Mouse (Mus musculus): ENCODE results near the gene Otx1.

The Otx1 gene

GRCm38 (mm10) chr11:21999396-22000315, 3.0 kb downstream of the Otx1 start:
- DNase-seq (ENCODE audit: low spot score), result peak; percentile 38

- peak; percentile 43 for DNase-seq (ENCODE audit: low spot score)
These were observed 4.3 kb downstream of the Otx1 start for GRCm38 (mm10) chr11:21998141-21999047.

- peak; percentile 47 for DNase-seq (ENCODE audit: low spot score)
These were observed 5.0 kb downstream of the Otx1 start for GRCm38 (mm10) chr11:21997561-21998140.

GRCm38 (mm10) chr11:21996661-21997560, 5.8 kb downstream of the Otx1 start:
- peak; percentile 69 for DNase-seq (ENCODE audit: low spot score)

GRCm38 (mm10) chr11:21996325-21996647, 6.4 kb downstream of the Otx1 start:
- no peak for DNase-seq (ENCODE audit: low spot score)

- DNase-seq (ENCODE audit: low spot score), result peak; percentile 54
These were observed 7.0 kb downstream of the Otx1 start for GRCm38 (mm10) chr11:21995534-21996324.

GRCm38 (mm10) chr11:21994377-21995370, 8.0 kb downstream of the Otx1 start:
- DNase-seq (ENCODE audit: low spot score), result peak; percentile 43

GRCm38 (mm10) chr11:21993597-21994376, 8.9 kb downstream of the Otx1 start:
- DNase-seq (ENCODE audit: low spot score), result peak; percentile 66

GRCm38 (mm10) chr11:21992761-21993596, 9.7 kb downstream of the Otx1 start:
- DNase-seq (ENCODE audit: low spot score), result peak; percentile 46

GRCm38 (mm10) chr11:21988398-21988946, 14.2 kb downstream of the Otx1 start:
- DNase-seq (ENCODE audit: low spot score), result no peak

GRCm38 (mm10) chr11:21985118-21985517, 17.6 kb downstream of the Otx1 start:
- no peak for DNase-seq (ENCODE audit: low spot score)

- no peak for DNase-seq (ENCODE audit: low spot score)
These were observed 28.6 kb downstream of the Otx1 start for GRCm38 (mm10) chr11:21974005-21974531.

- DNase-seq (ENCODE audit: low spot score), result no peak
These were observed 29.1 kb downstream of the Otx1 start for GRCm38 (mm10) chr11:21973597-21973996.

- no peak for DNase-seq (ENCODE audit: low spot score)
These were observed 33.8 kb downstream of the Otx1 start for GRCm38 (mm10) chr11:21968922-21969321.

GRCm38 (mm10) chr11:21955167-21955566, 47.5 kb downstream of the Otx1 start:
- no peak for DNase-seq (ENCODE audit: low spot score)

GRCm38 (mm10) chr11:21951657-21952237, 51.0 kb downstream of the Otx1 start:
- no peak for DNase-seq (ENCODE audit: low spot score)

- DNase-seq (ENCODE audit: low spot score), result no peak
These were observed 52.6 kb downstream of the Otx1 start for GRCm38 (mm10) chr11:21950094-21950493.

All from retina, embryonic 14.5 days (tissue).